Mouse (Mus musculus) olfactory bulb, adult 2 months (tissue): ENCODE results near the gene Cabin1.

Source experiments
- CTCF ChIP-seq: fragments of 200-500 bp; IDR thresholded peaks from 2 replicates; pipeline ENCODE4 v1.5.1; 2012; ENCODE audit warnings: low read depth, mild to moderate bottlenecking, low read length, moderate library complexity; ENCODE audit not compliant: insufficient read depth
- POLR2A ChIP-seq: fragments of 200-500 bp; IDR thresholded peaks from 2 replicates; pipeline ENCODE4 v1.6.1; 2012; ENCODE audit warnings: mild to moderate bottlenecking, low read depth, low read length, moderate library complexity; ENCODE audit not compliant: insufficient read depth

- TF ChIP-seq CTCF (no peak), POLR2A (no peak)
Measured at GRCm38 (mm10) chr10:75616044-75616443, 148.1 kb downstream of the Cabin1 start.
